Mouse (Mus musculus): ENCODE measurements around the gene Rbm41.

DNA sequence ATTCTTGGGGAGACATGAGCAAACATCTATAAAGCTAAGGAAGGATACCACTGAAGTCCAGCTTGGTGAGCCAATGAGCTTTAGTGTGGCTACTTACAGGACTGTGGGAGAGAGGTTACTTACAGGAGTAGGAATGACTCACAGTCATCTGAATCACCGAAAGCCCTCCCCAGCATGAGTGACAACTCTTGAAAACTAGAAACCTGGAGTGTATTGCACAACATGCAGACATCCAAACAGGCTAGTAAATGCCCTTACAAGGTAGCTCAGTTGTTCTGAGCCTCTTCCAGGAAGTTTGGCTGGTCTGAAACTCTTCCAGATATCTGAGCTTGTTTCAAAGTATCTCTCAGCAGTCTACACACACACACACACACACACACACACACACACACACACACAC lies 64.9 kb downstream of the Rbm41 start:
- TF ChIP-seq EP300 (IDR thresholded peaks at IDR 0.05; ENCODE audit: low read depth in 1 of 2, low read length in 2 of 2) = no peak
- TF ChIP-seq CTCF (IDR thresholded peaks at IDR 0.05 in 2 of 3, conservative IDR thresholded peaks at IDR 0.05 in 1 of 3; ENCODE audit: control insufficient read depth in 1 of 3, insufficient read depth in 1 of 3, low read depth in 2 of 3, low read length in 3 of 3, poor library complexity in 1 of 3, severe bottlenecking in 1 of 3) = no peak
- no peak for TF ChIP-seq MAFK (IDR thresholded peaks at IDR 0.05; ENCODE audit: borderline replicate concordance, low read depth, low read length)
- TF ChIP-seq KAT2A (conservative IDR thresholded peaks at IDR 0.05; ENCODE audit: low read depth, low read length) = no peak
- TF ChIP-seq POLR2A (IDR thresholded peaks at IDR 0.05; ENCODE audit: control insufficient read depth in 1 of 2, insufficient read depth in 1 of 2, low read depth in 1 of 2, low read length in 2 of 2, poor library complexity in 1 of 2) = no peak
- no peak for TF ChIP-seq MAX (IDR thresholded peaks at IDR 0.05; ENCODE audit: low read length)
- TF ChIP-seq POLR2AphosphoS2 (IDR thresholded peaks at IDR 0.05; ENCODE audit: low read length) = no peak
- no peak for TF ChIP-seq ZC3H11A (IDR thresholded peaks at IDR 0.05; ENCODE audit: low read depth, low read length)
- TF ChIP-seq TBP (IDR thresholded peaks at IDR 0.05; ENCODE audit: low read depth, low read length) = no peak
- TF ChIP-seq SMC3 (IDR thresholded peaks at IDR 0.05; ENCODE audit: low read depth, low read length) = no peak
- no peak for TF ChIP-seq MAZ (IDR thresholded peaks at IDR 0.05; ENCODE audit: low read depth, low read length)

Measured in MEL (cell line).